Mouse (Mus musculus) frontal cortex, postnatal 10 days (tissue): ENCODE data around the gene Dbn1.
"Not testable (repeated sequence)": the region's sequence is repeated elsewhere in the genome, so short reads cannot be mapped to it uniquely, and the experiment has no call there.

Experiments
- DNase-seq, 2 experiments: peaks; one replicate each; pipeline ENCODE4 v3.0.0; 2022; ENCODE audit warnings: low spot score in 2 of 2, mixed read lengths in 1 of 2

Gene Dbn1

GRCm38 (mm10) chr13:55450511-55450980, 37.4 kb downstream of the Dbn1 start:
- no peak for DNase-seq

GRCm38 (mm10) chr13:55449679-55450441, 38.1 kb downstream of the Dbn1 start:
- no peak for DNase-seq

- no peak for DNase-seq
These were observed 38.7 kb downstream of the Dbn1 start for GRCm38 (mm10) chr13:55449205-55449604.

- DNase-seq: no peak
These were observed 39.8 kb downstream of the Dbn1 start for GRCm38 (mm10) chr13:55448131-55448530.

- no peak for DNase-seq
These were observed 40.4 kb downstream of the Dbn1 start for GRCm38 (mm10) chr13:55447543-55447943.

- no peak for DNase-seq
These were observed 41.3 kb downstream of the Dbn1 start for GRCm38 (mm10) chr13:55446483-55447105.

GRCm38 (mm10) chr13:55445361-55446091, 42.4 kb downstream of the Dbn1 start:
- no peak for DNase-seq

GRCm38 (mm10) chr13:55444937-55445315, 43.0 kb downstream of the Dbn1 start, which contains the start of gene Grk6:
TSS of gene Grk6 (plus strand) at chr13:55445072.
- peak; percentile 100 for DNase-seq

GRCm38 (mm10) chr13:55444286-55444936, 43.5 kb downstream of the Dbn1 start:
- DNase-seq: peak in 1 of 2 experiments; percentile 65

- no peak for DNase-seq
These were observed 44.1 kb downstream of the Dbn1 start for GRCm38 (mm10) chr13:55443799-55444285.

- DNase-seq: not testable (repeated sequence)
These were observed 50.7 kb downstream of the Dbn1 start for GRCm38 (mm10) chr13:55437111-55437629.

GRCm38 (mm10) chr13:55431889-55432685, 55.8 kb downstream of the Dbn1 start:
- DNase-seq: no peak

- no peak for DNase-seq
These were observed 57.3 kb downstream of the Dbn1 start for GRCm38 (mm10) chr13:55430566-55430965.

- no peak for DNase-seq
These were observed 58.6 kb downstream of the Dbn1 start for GRCm38 (mm10) chr13:55429226-55429888.

GRCm38 (mm10) chr13:55426613-55427012, 61.3 kb downstream of the Dbn1 start, which contains the start of gene F12:
TSS of gene F12 (minus strand) at chr13:55426793.
- no peak for DNase-seq
